Mouse (Mus musculus) CH12.LX (cell line): ENCODE data around the gene Arhgef3. TPM values are rescaled to one million over a fixed set of nuclear protein-coding genes. Genes with fewer than 3 reads are reported as not detected.

Source experiments
- DNase-seq: peaks from one replicate; pipeline ENCODE4 v3.0.0-alpha.2; 2013; ENCODE audit errors: extremely low read depth
- H3K27ac ChIP-seq: 2 replicates; pipeline ENCODE4 v1.5.1; 2012; ENCODE audit warnings: low read depth, mild to moderate bottlenecking, control low read depth, moderate library complexity; ENCODE audit not compliant: insufficient read depth
- H3K27me3 ChIP-seq: replicated peaks from 2 replicates; pipeline ENCODE3; 2012; ENCODE audit warnings: inconsistent platforms
- H3K36me3 ChIP-seq, 2 experiments: replicated peaks in 1 of 2; 2 replicates each; pipeline versions ENCODE3 to v1.6.1; 2012; ENCODE audit warnings: inconsistent platforms in 1 of 2, low read length in 1 of 2, mild to moderate bottlenecking in 1 of 2, mixed read lengths in 1 of 2, moderate library complexity in 1 of 2; ENCODE audit not compliant: control insufficient read depth in 1 of 2, insufficient read depth in 1 of 2
- H3K4me1 ChIP-seq, 2 experiments: 2 replicates each; pipeline ENCODE4 v1.6.1; 2012; ENCODE audit warnings: inconsistent platforms in 1 of 2, moderate library complexity in 1 of 2; ENCODE audit not compliant: insufficient read depth in 2 of 2, control insufficient read depth in 1 of 2
- H3K4me2 ChIP-seq: 2 replicates; pipeline ENCODE4 v1.6.1; 2012; ENCODE audit warnings: low read depth, mild to moderate bottlenecking, control low read depth; ENCODE audit not compliant: poor library complexity, insufficient read depth, severe bottlenecking
- H3K4me3 ChIP-seq, 3 experiments: fragments of 150-350 bp in 1 of 3; sonication (generic) in 1 of 3; replicated peaks in 1 of 3; 2 replicates each; pipeline versions ENCODE3 to v1.5.1; 2011 to 2012; ENCODE audit warnings: low read depth in 2 of 3, low read length in 2 of 3, mild to moderate bottlenecking in 2 of 3, moderate library complexity in 2 of 3, control low read depth in 1 of 3, improper control_type of control experiment in 1 of 3, inconsistent platforms in 1 of 3, mixed read lengths in 1 of 3; ENCODE audit not compliant: poor library complexity in 1 of 3
- H3K79me2 ChIP-seq: replicated peaks from 2 replicates; pipeline ENCODE4 v1.6.1; 2012; ENCODE audit warnings: mild to moderate bottlenecking, moderate library complexity; ENCODE audit not compliant: control insufficient read depth, poor library complexity, insufficient read depth, severe bottlenecking; ENCODE audit errors: extremely low read depth
- H3K9ac ChIP-seq: 2 replicates; pipeline ENCODE4 v1.6.1; 2012; ENCODE audit warnings: low read depth, mild to moderate bottlenecking, control low read depth, moderate library complexity; ENCODE audit not compliant: insufficient read depth
- H3K9me3 ChIP-seq: replicated peaks from 2 replicates; pipeline ENCODE3; 2012; ENCODE audit warnings: low read length, inconsistent platforms, mixed read lengths
- BHLHE40 ChIP-seq: IDR thresholded peaks from 2 replicates; pipeline ENCODE4 v1.6.1; 2011; ENCODE audit warnings: mild to moderate bottlenecking, low read depth, low read length, improper control_type of control experiment
- CHD2 ChIP-seq: IDR thresholded peaks from 2 replicates; pipeline ENCODE4 v1.6.1; 2011; ENCODE audit warnings: low read length, improper control_type of control experiment
- ELF1 ChIP-seq: IDR thresholded peaks from 2 replicates; pipeline ENCODE4 v1.6.1; 2014; ENCODE audit warnings: low read depth, mild to moderate bottlenecking, inconsistent platforms, low read length, improper control_type of control experiment
- EP300 ChIP-seq: IDR thresholded peaks from 2 replicates; pipeline ENCODE4 v1.6.1; 2011; ENCODE audit warnings: low read length, improper control_type of control experiment
- ETS1 ChIP-seq: conservative IDR thresholded peaks from 2 replicates; pipeline ENCODE4 v1.6.1; 2012; ENCODE audit warnings: low read depth, mild to moderate bottlenecking, inconsistent platforms, low read length, improper control_type of control experiment, moderate library complexity
- GABPA ChIP-seq: IDR thresholded peaks from 2 replicates; pipeline ENCODE4 v1.6.1; 2012; ENCODE audit warnings: low read depth, low read length, improper control_type of control experiment, inconsistent platforms; ENCODE audit not compliant: insufficient replicate concordance
- HCFC1 ChIP-seq: IDR thresholded peaks from 2 replicates; pipeline ENCODE4 v1.6.1; 2012; ENCODE audit warnings: low read depth, mild to moderate bottlenecking, inconsistent platforms, low read length, improper control_type of control experiment
- IRF4 ChIP-seq: IDR thresholded peaks from 2 replicates; pipeline ENCODE4 v1.6.1; 2014; ENCODE audit warnings: low read depth, mild to moderate bottlenecking, inconsistent platforms, low read length, improper control_type of control experiment
- JUND ChIP-seq: conservative IDR thresholded peaks from 2 replicates; pipeline ENCODE4 v1.6.1; 2011; ENCODE audit warnings: low read depth, low read length, improper control_type of control experiment
- KAT2A ChIP-seq: IDR thresholded peaks from 2 replicates; pipeline ENCODE4 v1.6.1; 2012; ENCODE audit warnings: low read length, improper control_type of control experiment, inconsistent platforms; ENCODE audit not compliant: insufficient replicate concordance
- MAX ChIP-seq: IDR thresholded peaks from 2 replicates; pipeline ENCODE4 v1.6.1; 2011; ENCODE audit warnings: low read length, improper control_type of control experiment
- MAZ ChIP-seq: IDR thresholded peaks from 2 replicates; pipeline ENCODE4 v1.6.1; 2012; ENCODE audit warnings: low read depth, mild to moderate bottlenecking, inconsistent platforms, low read length, improper control_type of control experiment, moderate library complexity
- MEF2A ChIP-seq: IDR thresholded peaks from 2 replicates; pipeline ENCODE4 v1.6.1; 2014; ENCODE audit warnings: low read depth, mild to moderate bottlenecking, inconsistent platforms, low read length, improper control_type of control experiment, borderline replicate concordance
- MXI1 ChIP-seq: IDR thresholded peaks from 2 replicates; pipeline ENCODE4 v1.6.1; 2011; ENCODE audit warnings: mild to moderate bottlenecking, low read depth, low read length, improper control_type of control experiment
- MYC ChIP-seq: IDR thresholded peaks from 2 replicates; pipeline ENCODE4 v1.6.1; 2011; ENCODE audit warnings: low read depth, mild to moderate bottlenecking, improper control_type of control experiment, low read length
- NELFE ChIP-seq: IDR thresholded peaks from 2 replicates; pipeline ENCODE4 v1.6.1; 2011; ENCODE audit warnings: low read depth, low read length, improper control_type of control experiment
- PAX5 ChIP-seq: IDR thresholded peaks from 2 replicates; pipeline ENCODE4 v1.6.1; 2012; ENCODE audit warnings: low read length, inconsistent platforms, mixed read lengths
- POLR2AphosphoS2 ChIP-seq: IDR thresholded peaks from 2 replicates; pipeline ENCODE4 v1.6.1; 2011; ENCODE audit warnings: low read depth, low read length, improper control_type of control experiment
- RAD21 ChIP-seq: IDR thresholded peaks from 2 replicates; pipeline ENCODE4 v1.6.1; 2011; ENCODE audit warnings: low read depth, mild to moderate bottlenecking, low read length, improper control_type of control experiment, moderate library complexity
- RCOR1 ChIP-seq: conservative IDR thresholded peaks from 2 replicates; pipeline ENCODE4 v1.6.1; 2012; ENCODE audit warnings: low read depth, mild to moderate bottlenecking, inconsistent platforms, low read length, improper control_type of control experiment
- UBTF ChIP-seq: IDR thresholded peaks from 2 replicates; pipeline ENCODE4 v1.6.1; 2012; ENCODE audit warnings: low read depth, mild to moderate bottlenecking, inconsistent platforms, low read length, improper control_type of control experiment, moderate library complexity
- USF1 ChIP-seq: IDR thresholded peaks from 2 replicates; pipeline ENCODE4 v1.6.1; 2014; ENCODE audit warnings: low read depth, mild to moderate bottlenecking, inconsistent platforms, low read length, improper control_type of control experiment
- USF2 ChIP-seq: conservative IDR thresholded peaks from 2 replicates; pipeline ENCODE4 v1.6.1; 2011; ENCODE audit warnings: low read depth, low read length, improper control_type of control experiment
- ZKSCAN1 ChIP-seq: IDR thresholded peaks from 2 replicates; pipeline ENCODE4 v1.6.1; 2012; ENCODE audit warnings: low read depth, inconsistent platforms, low read length, improper control_type of control experiment, borderline replicate concordance
- ZNF384 ChIP-seq: IDR thresholded peaks from 2 replicates; pipeline ENCODE4 v1.6.1; 2012; ENCODE audit warnings: low read depth, low read length, improper control_type of control experiment, inconsistent platforms
- dilution Hi-C: fragments of 300-500 bp; cut with MboI; formaldehyde crosslinking; loops from 2 replicates; pipeline ENCODE4 v1.14.3; 2020; ENCODE audit warnings: low sequenced_read_pairs; ENCODE audit not compliant: extremely low pct_unique_long_range_greater_than_20kb, extremely low pct_ligation_motif_present
- in situ Hi-C: fragments of 300-500 bp; cut with MboI; formaldehyde crosslinking; loops from 3 replicates; pipeline ENCODE4 v1.14.3; 2019; ENCODE audit warnings: low sequenced_read_pairs, low pct_ligation_motif_present, low pct_unique_long_range_greater_than_20kb, mixed read lengths
- polyA plus RNA-seq: library from polyadenylated mRNA; unstranded; fragments of >175 nt; gene quantifications from 2 replicates; pipeline ENCODE4 v1.2.1, GENCODE M21; 2012; ENCODE audit warnings: low read depth; ENCODE audit not compliant: insufficient read length
- total RNA-seq, 2 experiments: library from RNA; depleted of rRNA; stranded (reverse); fragments of 300-350 nt in 1 of 2; fragments of >200 nt in 1 of 2; gene quantifications; 2 replicates each; pipeline ENCODE4 v1.2.3; 2012 to 2014

Gene Arhgef3
- total and polyA plus RNA-seq, 3 experiments, result 0.51 to 0.64 (median 0.62) TPM

DNA sequence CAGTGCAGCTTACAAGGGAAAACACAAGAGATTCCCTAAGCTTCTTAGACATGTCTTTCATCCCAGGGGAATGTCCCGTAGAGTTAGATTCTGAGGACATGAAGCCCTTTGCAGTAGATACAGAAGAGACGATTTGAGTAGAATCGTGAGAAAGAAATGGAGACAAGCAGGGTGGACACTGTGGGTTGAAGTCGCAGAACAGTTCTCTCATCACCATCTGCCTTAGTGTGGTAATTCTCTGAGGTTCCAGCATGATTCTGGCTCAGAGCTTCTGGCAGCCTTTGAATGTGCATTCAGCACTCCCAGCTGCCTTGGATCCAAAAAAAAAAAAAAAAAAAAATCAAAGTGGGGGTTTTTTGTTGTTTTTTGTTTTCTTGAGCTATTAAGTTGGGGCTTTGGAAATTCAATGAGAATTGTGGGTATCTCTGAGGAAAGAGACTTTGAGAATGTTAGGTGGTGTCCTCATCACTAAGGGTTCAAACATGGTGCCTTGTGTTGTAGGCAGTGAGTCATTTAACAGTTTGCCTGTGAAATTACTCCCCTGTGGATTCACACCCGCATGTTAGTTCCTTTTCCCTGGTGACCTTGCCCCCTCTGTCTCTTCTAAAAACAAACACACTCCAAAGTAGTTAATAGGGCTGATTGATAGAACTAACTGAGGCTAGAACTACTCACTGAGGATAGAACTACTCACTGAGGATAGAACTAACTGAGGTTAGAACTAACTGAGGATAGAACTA is 33.0 kb upstream of the Arhgef3 start:
- Histone ChIP-seq H3K9me3 (no peaks in the 10 kb centered on the region), H3K27me3 (no peaks in the 10 kb centered on the region), H3K27ac (no peak overlapping the region), H3K9ac (no peak overlapping the region), H3K4me3 (no peak overlapping the region), H3K36me3 (no peaks in the 10 kb centered on the region), H3K4me2 (no peak overlapping the region), H3K4me1 (peaks cover 0 to 4% of the 10 kb centered on the region in 2 experiments; a peak in 1 of 4 replicates), H3K79me2 (no peaks in the 10 kb centered on the region)
- DNase-seq, result no peak
- in situ Hi-C loops, result no loop called here
- dilution Hi-C loops, result no loop called here
- no peak for TF ChIP-seq KAT2A
- TF ChIP-seq POLR2AphosphoS2, result no peak
- TF ChIP-seq ZKSCAN1, result no peak
- TF ChIP-seq ZNF384, result no peak
- no peak for TF ChIP-seq MAX
- no peak for TF ChIP-seq MXI1
- TF ChIP-seq JUND, result no peak
- TF ChIP-seq GABPA, result no peak
- no peak for TF ChIP-seq ELF1
- no peak for TF ChIP-seq MAZ
- TF ChIP-seq UBTF, result no peak
- no peak for TF ChIP-seq HCFC1
- no peak for TF ChIP-seq MYC
- no peak for TF ChIP-seq CHD2
- no peak for TF ChIP-seq EP300
- no peak for TF ChIP-seq MEF2A
- no peak for TF ChIP-seq USF1
- no peak for TF ChIP-seq USF2
- TF ChIP-seq BHLHE40, result no peak
- no peak for TF ChIP-seq RCOR1

DNA sequence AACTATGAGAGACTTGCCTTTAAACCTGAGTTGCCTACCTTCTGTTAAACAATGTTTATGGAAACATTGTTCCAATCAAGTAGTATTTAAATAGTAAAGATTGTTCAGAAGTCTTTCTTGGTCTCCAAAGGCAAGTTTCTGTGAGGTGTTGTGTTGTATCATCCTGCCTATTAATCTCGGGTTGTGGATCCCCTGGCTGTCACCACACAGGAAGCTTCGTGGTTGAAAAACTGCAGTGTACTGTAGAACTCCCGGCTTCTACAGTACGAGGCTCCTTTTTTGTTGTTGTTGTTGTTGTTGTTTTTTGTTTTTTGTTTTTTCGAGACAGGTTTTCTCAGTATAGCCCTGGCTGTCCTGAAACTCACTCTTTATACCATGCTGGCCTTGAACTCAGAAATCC is 29.2 kb upstream of the Arhgef3 start:
- Histone ChIP-seq H3K4me2 (no peak overlapping the region), H3K4me3 (no peak overlapping the region), H3K4me1 (peaks cover 0 to 4% of the 10 kb centered on the region in 2 experiments; a peak in 1 of 4 replicates), H3K36me3 (no peaks in the 10 kb centered on the region), H3K27ac (no peak overlapping the region), H3K9me3 (no peaks in the 10 kb centered on the region)
- TF ChIP-seq KAT2A (no peak), ETS1 (no peak), UBTF (no peak), IRF4 (no peak), RCOR1 (no peak), NELFE (no peak), PAX5 (no peak), RAD21 (no peak)
- TF ChIP-seq, all 38 proteins: peak for 0
- dilution Hi-C loops, result no loop called here
- no peaks in the 10 kb centered on the region for H3K27me3 ChIP-seq
- DNase-seq, result no peak
- H3K9ac ChIP-seq, result no peak overlapping the region
- in situ Hi-C loops, result no loop called here
- no peaks in the 10 kb centered on the region for H3K79me2 ChIP-seq
